Mouse (Mus musculus) liver, adult 2 months (tissue): ENCODE measurements around the gene E130308A19Rik. TPM values are rescaled to one million over a fixed set of nuclear protein-coding genes. Genes with fewer than 3 reads are reported as not detected.

Experiments used
- DNase-seq: peaks from one replicate; pipeline ENCODE4 v3.0.0-alpha.2; 2011; ENCODE audit warnings: low read depth, low spot score; ENCODE audit errors: extremely low read depth
- H3K27ac ChIP-seq: fragments of 200-500 bp; replicated peaks from 2 replicates; pipeline ENCODE4 v1.5.1; 2012; ENCODE audit warnings: low read depth, mild to moderate bottlenecking, control low read depth, inconsistent platforms, low read length; ENCODE audit not compliant: insufficient read depth
- H3K27me3 ChIP-seq: fragments of 200-500 bp; 2 replicates; pipeline ENCODE4 v1.6.1; 2012; ENCODE audit warnings: mild to moderate bottlenecking, moderate library complexity, low read length, inconsistent platforms; ENCODE audit not compliant: control insufficient read depth, insufficient read depth
- H3K36me3 ChIP-seq: fragments of 200-500 bp; 2 replicates; pipeline ENCODE4 v1.6.1; 2012; ENCODE audit warnings: low read length, inconsistent platforms; ENCODE audit not compliant: control insufficient read depth, insufficient read depth
- H3K4me1 ChIP-seq: fragments of 200-500 bp; 2 replicates; pipeline ENCODE4 v1.6.1; 2011; ENCODE audit warnings: low read length; ENCODE audit not compliant: control insufficient read depth, insufficient read depth
- H3K4me3 ChIP-seq: fragments of 200-500 bp; 2 replicates; pipeline ENCODE4 v1.5.1; 2011; ENCODE audit warnings: low read depth, mild to moderate bottlenecking, control low read depth, low read length, moderate library complexity; ENCODE audit not compliant: insufficient read depth
- H3K79me2 ChIP-seq: fragments of 200-500 bp; 2 replicates; pipeline ENCODE4 v1.6.1; 2012; ENCODE audit warnings: inconsistent platforms, mild to moderate bottlenecking, low read length, moderate library complexity; ENCODE audit not compliant: control insufficient read depth, insufficient read depth
- H3K9ac ChIP-seq: fragments of 200-500 bp; 2 replicates; pipeline ENCODE4 v1.6.1; 2012; ENCODE audit warnings: low read depth, mild to moderate bottlenecking, control low read depth, inconsistent platforms, low read length
- CTCF ChIP-seq: fragments of 200-500 bp; IDR thresholded peaks from 2 replicates; pipeline ENCODE4 v1.5.1; 2011; ENCODE audit warnings: low read depth, low read length, control low read depth
- POLR2A ChIP-seq: fragments of 200-500 bp; IDR thresholded peaks from 2 replicates; pipeline ENCODE4 v1.6.1; 2011; ENCODE audit warnings: low read length, control low read depth; ENCODE audit not compliant: insufficient read depth; ENCODE audit errors: extremely low read depth
- WGBS: fragments of 180-500 bp; shearing (Covaris S2); methylation state at CpG from one replicate; pipeline ENCODE4 v1.1.7; 2018; 5-methylcytosine and 5-hydroxymethylcytosine counted together
- polyA plus RNA-seq: library from polyadenylated mRNA; depleted of rRNA; stranded (reverse); fragments of >200 nt; gene quantifications from 2 replicates; pipeline ENCODE4 v1.2.3, GENCODE M21; 2012
- total RNA-seq: library from RNA; depleted of rRNA; stranded (reverse); fragments of >200 nt; gene quantifications from 2 replicates; pipeline ENCODE4 v1.2.3, GENCODE M21; 2014

E130308A19Rik gene
- total and polyA plus RNA-seq, 2 experiments: 1.5 to 2.6 TPM

DNA sequence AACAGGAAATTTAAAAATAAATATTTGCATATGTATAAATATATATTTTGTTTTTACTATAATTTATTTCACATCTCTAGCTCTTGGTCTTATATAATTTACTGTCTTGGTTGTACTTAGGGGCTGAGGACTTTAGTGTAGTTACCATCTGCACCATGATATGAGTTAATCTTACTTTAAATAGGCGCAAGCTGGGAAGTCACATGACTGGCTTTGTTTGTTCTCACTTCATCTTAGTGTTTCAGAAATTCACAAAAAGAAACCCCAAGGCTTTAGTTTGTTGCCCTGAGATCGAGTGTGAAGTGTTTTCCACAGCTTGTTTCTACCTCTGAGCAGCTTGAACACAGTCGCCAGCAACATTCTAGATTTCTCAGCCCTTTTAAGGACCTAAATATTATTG is 49.7 kb downstream of the E130308A19Rik start:
- H3K4me3 ChIP-seq: no peak overlapping the region
- no peaks in the 10 kb centered on the region; the same call in 1 of the 2 replicates for H3K79me2 ChIP-seq
- no peak for TF ChIP-seq POLR2A
- no peak for TF ChIP-seq CTCF
- no peak overlapping the region for H3K27ac ChIP-seq
- 91% methylated on average over 3 of the region's 3 CpGs for WGBS
- H3K27me3 ChIP-seq: no peaks in the 10 kb centered on the region
- no peaks in the 10 kb centered on the region for H3K4me1 ChIP-seq
- no peak for DNase-seq
- H3K9ac ChIP-seq: no peak overlapping the region
- H3K36me3 ChIP-seq: no peaks in the 10 kb centered on the region

DNA sequence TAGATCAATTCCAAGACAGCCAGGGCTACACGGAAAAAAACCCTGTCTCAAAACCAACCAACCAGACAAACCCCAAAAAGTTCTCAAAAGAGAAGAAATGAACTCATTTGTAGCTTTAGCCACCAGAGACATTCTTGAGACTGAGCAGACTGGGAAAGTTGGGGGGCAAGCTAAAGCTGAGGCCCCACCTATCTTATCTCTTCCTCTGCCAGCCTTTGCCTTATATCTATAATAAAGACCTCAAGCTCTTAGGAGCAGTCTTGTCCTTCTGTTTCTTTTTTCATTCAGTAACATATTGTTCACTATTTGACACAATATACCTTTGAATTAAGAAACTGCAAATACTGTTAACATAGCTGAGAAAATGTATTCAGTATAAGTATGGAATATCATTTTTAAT is 55.4 kb downstream of the E130308A19Rik start:
- no peaks in the 10 kb centered on the region for H3K4me1 ChIP-seq

DNA sequence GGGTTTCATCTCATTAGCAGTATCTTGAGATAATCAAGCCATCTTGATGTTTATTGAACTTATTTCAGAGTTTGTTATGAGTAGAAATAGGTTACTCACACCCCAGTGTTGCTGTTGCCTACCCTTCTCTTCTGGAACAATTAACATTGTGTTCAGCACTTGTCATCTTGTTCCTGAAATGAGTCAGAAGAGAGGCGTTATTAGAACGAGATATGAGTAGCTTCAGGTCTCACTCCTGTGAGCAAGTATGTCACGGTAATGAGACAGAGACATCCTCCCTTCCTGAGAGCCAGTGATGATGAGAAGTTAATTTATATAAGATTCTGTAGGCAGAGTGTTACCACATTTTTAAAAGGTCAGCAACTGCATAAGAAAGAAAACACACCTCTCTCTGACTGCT is 56.5 kb downstream of the E130308A19Rik start:
- Histone ChIP-seq H3K27me3 (no peaks in the 10 kb centered on the region), H3K4me1 (no peaks in the 10 kb centered on the region), H3K27ac (no peak overlapping the region), H3K4me3 (no peak overlapping the region), H3K79me2 (no peaks in the 10 kb centered on the region), H3K36me3 (no peaks in the 10 kb centered on the region), H3K9ac (no peak overlapping the region)
- DNase-seq: no peak
- 84% methylated on average over 3 of the region's 3 CpGs for WGBS
- no peak for TF ChIP-seq POLR2A
- no peak for TF ChIP-seq CTCF

More for the DNA sequence above, 55.4 kb downstream of the E130308A19Rik start:
- Histone ChIP-seq H3K4me3 (no peak overlapping the region), H3K27ac (no peak overlapping the region), H3K9ac (no peak overlapping the region), H3K36me3 (no peaks in the 10 kb centered on the region), H3K27me3 (no peaks in the 10 kb centered on the region), H3K79me2 (no peaks in the 10 kb centered on the region)
- DNase-seq: no peak
- WGBS: 93% methylated on average over 1 of the region's 1 CpGs
- TF ChIP-seq POLR2A (no peak), CTCF (no peak)

DNA sequence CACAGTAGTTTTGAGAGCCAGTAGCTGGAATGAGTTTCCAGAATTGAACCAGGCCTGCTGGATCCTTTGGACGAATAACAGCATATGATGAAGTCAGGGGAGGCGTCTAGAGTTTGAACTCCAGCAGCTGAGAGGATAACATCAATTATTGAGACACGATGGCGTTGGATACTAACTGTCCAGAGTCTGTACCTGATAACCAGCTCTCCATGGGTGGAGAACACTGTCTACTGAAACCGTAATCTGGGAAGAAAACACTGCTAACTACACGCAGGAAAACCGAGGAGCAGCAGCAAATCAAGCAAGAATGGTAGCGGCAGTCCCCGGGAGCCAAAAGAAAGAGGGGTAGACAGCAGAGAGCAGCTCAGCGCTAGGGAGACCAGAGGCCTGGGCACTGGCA is 56.9 kb downstream of the E130308A19Rik start:
- WGBS: 88% methylated on average over 10 of the region's 10 CpGs
- no peak for DNase-seq

DNA sequence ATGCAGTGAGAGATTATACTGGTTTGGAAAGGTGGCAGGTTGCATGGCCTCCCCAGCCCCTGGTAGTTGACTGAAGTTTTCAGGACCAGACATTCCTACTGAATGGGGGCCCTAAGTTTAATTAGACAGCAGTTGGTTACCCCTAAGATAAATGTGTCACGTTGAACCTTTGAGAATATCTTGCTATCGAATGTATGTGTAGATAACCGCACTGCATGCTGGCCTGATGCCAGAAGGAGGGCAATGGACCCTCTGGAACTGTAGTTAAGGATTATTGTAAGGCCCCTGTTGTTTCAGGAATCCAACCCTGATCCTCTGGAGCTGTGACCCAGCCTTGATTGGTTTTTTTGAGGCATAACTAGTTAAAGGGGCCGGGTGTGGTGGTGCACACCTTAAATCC is 58.3 kb downstream of the E130308A19Rik start:
- Histone ChIP-seq H3K9ac (no peak overlapping the region), H3K27me3 (no peaks in the 10 kb centered on the region), H3K79me2 (no peaks in the 10 kb centered on the region), H3K27ac (no peak overlapping the region), H3K4me3 (no peak overlapping the region), H3K4me1 (no peaks in the 10 kb centered on the region), H3K36me3 (no peaks in the 10 kb centered on the region)
- TF ChIP-seq POLR2A (no peak), CTCF (no peak)
- no peak for DNase-seq
- 84% methylated on average over 4 of the region's 4 CpGs for WGBS

More for the DNA sequence above, 56.9 kb downstream of the E130308A19Rik start:
- Histone ChIP-seq H3K79me2 (no peaks in the 10 kb centered on the region), H3K4me1 (no peaks in the 10 kb centered on the region), H3K9ac (no peak overlapping the region), H3K27ac (no peak overlapping the region), H3K4me3 (no peak overlapping the region), H3K36me3 (no peaks in the 10 kb centered on the region), H3K27me3 (no peaks in the 10 kb centered on the region)
- TF ChIP-seq POLR2A: no peak
- no peak for TF ChIP-seq CTCF

DNA sequence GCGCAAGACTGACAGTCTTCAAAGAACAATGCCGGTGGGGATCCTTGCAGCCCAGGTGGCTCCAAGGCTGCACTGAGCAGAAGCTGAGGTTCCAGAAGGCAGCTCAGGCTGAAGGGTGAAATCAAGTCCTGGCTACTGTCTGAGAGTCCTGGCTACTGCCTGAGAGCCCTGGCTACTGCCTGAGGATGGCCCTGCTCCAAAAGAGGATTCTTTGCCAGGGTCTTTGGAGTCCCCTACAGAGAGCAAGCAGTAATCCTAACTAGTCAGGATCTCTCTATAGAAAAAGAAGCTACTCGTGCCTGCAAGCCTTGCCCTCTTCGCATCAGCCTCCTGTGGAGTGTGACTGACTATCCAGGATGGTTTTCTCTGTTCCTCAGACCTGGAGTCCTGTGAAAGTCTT is 60.7 kb downstream of the E130308A19Rik start:
- no peaks in the 10 kb centered on the region for H3K27me3 ChIP-seq
- H3K4me1 ChIP-seq: no peaks in the 10 kb centered on the region
- H3K36me3 ChIP-seq: no peaks in the 10 kb centered on the region; the same call in 1 of the 2 replicates
- WGBS: 89% methylated on average over 4 of the region's 4 CpGs
- H3K9ac ChIP-seq: no peak overlapping the region
- DNase-seq: no peak
- TF ChIP-seq POLR2A: no peak
- TF ChIP-seq CTCF: no peak
- H3K4me3 ChIP-seq: no peak overlapping the region
- no peaks in the 10 kb centered on the region for H3K79me2 ChIP-seq
- no peak overlapping the region for H3K27ac ChIP-seq
